Mouse (Mus musculus) ES-Bruce4 (cell line): ENCODE data around the gene Itln1.

ENCODE experiments used
- CTCF ChIP-seq: IDR thresholded peaks from one replicate; pipeline ENCODE4 v1.8.1; 2011; ENCODE audit warnings: low read depth, low read length
- EP300 ChIP-seq: IDR thresholded peaks from 2 replicates; pipeline ENCODE4 v1.6.1; 2011; ENCODE audit warnings: low read depth, low read length; ENCODE audit not compliant: insufficient read depth
- POLR2A ChIP-seq: IDR thresholded peaks from one replicate; pipeline ENCODE4 v1.8.1; 2011; ENCODE audit warnings: low read length; ENCODE audit not compliant: insufficient read depth

- no peak for TF ChIP-seq CTCF
- no peak for TF ChIP-seq POLR2A
- no peak for TF ChIP-seq EP300
Observed at GRCm38 (mm10) chr1:171560262-171560661, 25.2 kb upstream of the Itln1 start.
